Comparison of ENCODE assay signal across 10 mouse cellular contexts in the genomic region with DNA sequence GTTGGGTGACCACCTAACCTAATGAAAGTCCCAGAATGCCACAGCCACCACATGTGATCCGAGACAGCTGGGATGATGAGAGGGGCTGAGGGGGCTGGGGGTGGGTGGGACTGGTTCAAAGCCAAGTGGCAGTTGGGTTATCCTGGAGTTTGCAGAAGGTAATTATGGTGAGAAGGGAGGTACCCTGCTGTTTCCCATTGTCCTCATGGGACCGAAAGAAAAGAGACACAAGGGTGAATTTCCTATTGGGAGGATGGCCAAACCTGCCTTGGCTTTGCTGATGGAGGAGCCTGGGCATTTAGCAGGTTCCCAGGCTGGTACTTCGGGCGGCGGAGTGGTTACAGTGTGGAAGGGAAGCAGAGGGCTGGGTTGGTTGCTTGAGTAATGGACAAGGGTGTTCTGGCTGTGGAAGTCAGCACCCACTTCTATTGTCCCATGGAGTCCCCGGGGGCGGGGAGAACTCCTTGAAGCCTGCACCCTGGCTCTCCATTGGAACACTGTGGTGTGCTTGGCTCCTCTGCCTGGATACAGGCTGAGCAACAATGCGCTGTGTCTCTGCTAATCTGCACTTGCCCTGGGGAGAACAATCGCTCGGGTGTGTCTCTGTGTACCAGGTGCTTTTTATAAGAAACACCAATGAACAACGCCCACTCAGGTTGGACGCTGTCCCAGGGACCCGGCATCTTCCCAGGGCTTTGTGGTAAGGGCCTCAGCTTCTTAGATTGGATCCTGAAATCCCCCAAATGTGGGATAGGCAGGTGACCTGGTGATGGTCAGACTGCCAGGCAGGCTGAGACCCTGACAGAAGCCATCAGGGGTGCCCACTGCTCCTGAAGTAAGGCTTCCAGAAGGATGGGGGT.
DNase-seq lines count a peak whose midpoint lies in the region; ATAC-seq and TF ChIP-seq lines count a peak whose summit lies in the region.
"Had no signal": no experiment of that assay in that cellular context is flagged by ENCODE, and none has a peak within 500 bp of the region (broad histone marks: within the 10 kb centered on the region; RNA-seq: fewer than 3 reads in every experiment).

No protein-coding gene starts in this region.

- H3K27me3 ChIP-seq in kidney, postnatal 0 days (ENCODE audit: insufficient read depth, low read length): no peaks in the 10 kb centered on the region
- peaks cover 8% of the 10 kb centered on the region for H3K27me3 ChIP-seq in heart, embryonic 13.5 days (replicated peaks)
- H3K27me3 ChIP-seq: Patski had no signal

- ATAC-seq in kidney, postnatal 0 days (replicated peaks; ENCODE audit: low FRiP score, low read depth): no peak
- no peak for ATAC-seq in heart, embryonic 13.5 days (ENCODE audit: extremely low read depth, insufficient number of reproducible peaks, low FRiP score, low TSS enrichment)
- ATAC-seq in erythroblast, adult 5-6 weeks (replicated peaks; ENCODE audit: low FRiP score, poor library complexity, severe bottlenecking): no peak
- ATAC-seq: Patski had no signal

- peak overlapping the region; percentile 86 for H3K27ac ChIP-seq in kidney, postnatal 0 days
- H3K27ac ChIP-seq in heart, embryonic 13.5 days (replicated peaks): peak overlapping the region; percentile 88
- H3K27ac ChIP-seq: hindbrain, embryonic 15.5 days had no signal

- no peak for DNase-seq in kidney, postnatal 0 days (ENCODE audit: low spot score)
- DNase-seq in kidney, postnatal 10 days: no peak
- peak; percentile 79 for DNase-seq in ZHBTc4 (ENCODE audit: low read depth, low spot score)
- peak; percentile 70 for DNase-seq in lung, postnatal 25 days (ENCODE audit: low spot score)
- DNase-seq in urinary bladder, postnatal 25 days (ENCODE audit: low spot score): no peak
- no peak for DNase-seq in c-Kit-positive CD71-positive TER-119-positive erythroid progenitor cells, embryonic 14.5 days (ENCODE audit: low spot score)

- no peaks in the 10 kb centered on the region for H3K36me3 ChIP-seq in kidney, postnatal 0 days (ENCODE audit: insufficient read depth, low read length)
- H3K36me3 ChIP-seq in heart, embryonic 13.5 days: no peaks in the 10 kb centered on the region
- H3K36me3 ChIP-seq: hindbrain, embryonic 15.5 days had no signal

- H3K9ac ChIP-seq in kidney, postnatal 0 days (ENCODE audit: low read depth, low read length): no peak overlapping the region
- H3K9ac ChIP-seq in heart, embryonic 13.5 days: peak overlapping the region; percentile 11; the same call in 1 of the 2 replicates
- H3K9ac ChIP-seq: hindbrain, embryonic 15.5 days had no signal

- no peaks in the 10 kb centered on the region for H3K9me3 ChIP-seq in kidney, postnatal 0 days (replicated peaks; ENCODE audit: low read length)
- no peaks in the 10 kb centered on the region for H3K9me3 ChIP-seq in heart, embryonic 13.5 days
- H3K9me3 ChIP-seq: hindbrain, embryonic 15.5 days had no signal

- no peak overlapping the region for H3K4me3 ChIP-seq in kidney, postnatal 0 days (replicated peaks; ENCODE audit: low read depth, low read length)
- no peak overlapping the region for H3K4me3 ChIP-seq in heart, embryonic 13.5 days
- H3K4me3 ChIP-seq: hindbrain, embryonic 15.5 days had no signal

- peaks cover 45% of the 10 kb centered on the region for H3K4me1 ChIP-seq in kidney, postnatal 0 days (replicated peaks; ENCODE audit: insufficient read depth, low read length)
- peaks cover 56% of the 10 kb centered on the region for H3K4me1 ChIP-seq in heart, embryonic 13.5 days

- TF ChIP-seq CTCF in kidney, postnatal 0 days (IDR thresholded peaks at IDR 0.05; ENCODE audit: low read depth): no peak

- H3K4me2 ChIP-seq in kidney, postnatal 0 days (ENCODE audit: low read length): peak overlapping the region; percentile 93
- peak overlapping the region; percentile 82 for H3K4me2 ChIP-seq in heart, embryonic 13.5 days

- WGBS in kidney, postnatal 0 days: 65% methylated on average over 13 of the region's 13 CpGs
- 66% methylated on average over 13 of the region's 13 CpGs for WGBS in heart, embryonic 13.5 days

Comparison
In these comparisons a context has a peak if more than half of its experiments do, and no peak if none do; other contexts are left out.
1. DNase-seq: peak in ZHBTc4 (single experiment) and lung, postnatal 25 days (single experiment); none in kidney, postnatal 0 days (single experiment), kidney, postnatal 10 days (single experiment), urinary bladder, postnatal 25 days (single experiment) and c-Kit-positive CD71-positive TER-119-positive erythroid progenitor cells, embryonic 14.5 days (single experiment).